Mouse (Mus musculus): ENCODE results near the gene Cct2. TPM values are rescaled to one million over a fixed set of nuclear protein-coding genes. Genes with fewer than 3 reads are reported as not detected.
"Not testable (repeated sequence)": the region's sequence is repeated elsewhere in the genome, so short reads cannot be mapped to it uniquely, and the experiment has no call there.

Gene Cct2
- polyA plus RNA-seq, 1 experiment from 2014 or later: 183 TPM

GRCm38 (mm10) chr10:117031160-117031559 is 32.5 kb downstream of the Cct2 start:
- Histone ChIP-seq H3K27me3 (ENCODE audit: control insufficient read depth, insufficient read depth, low read length) (no peaks in the 10 kb centered on the region), H3K4me3 (ENCODE audit: control insufficient read depth in 1 of 2, insufficient read depth in 1 of 2, low read depth in 1 of 2, low read length in 2 of 2) (no peak overlapping the region), H3K4me1 (ENCODE audit: control insufficient read depth in 2 of 2, insufficient read depth in 2 of 2, low read length in 2 of 2) (no peaks in the 10 kb centered on the region), H3K9ac (ENCODE audit: low read length) (no peak overlapping the region), H3K9me3 (ENCODE audit: control insufficient read depth, low read length) (no peaks in the 10 kb centered on the region), H3K4me2 (ENCODE audit: low read length) (no peak overlapping the region), H3K36me3 (ENCODE audit: control insufficient read depth, insufficient read depth, low read length) (no peaks in the 10 kb centered on the region), H3K27ac (replicated peaks in 1 of 2; ENCODE audit: control insufficient read depth in 1 of 2, insufficient read depth in 1 of 2, low read depth in 2 of 2, low read length in 2 of 2) (no peak overlapping the region)
- 90% methylated on average over 3 of the region's 3 CpGs for WGBS
- no peak for ATAC-seq (ENCODE audit: insufficient number of reproducible peaks, insufficient read depth, low FRiP score, low read depth)

GRCm38 (mm10) chr10:117026176-117026575 is 37.4 kb downstream of the Cct2 start:
- Histone ChIP-seq H3K27me3 (ENCODE audit: control insufficient read depth, insufficient read depth, low read length) (no peaks in the 10 kb centered on the region), H3K4me2 (ENCODE audit: low read length) (no peak overlapping the region), H3K9me3 (ENCODE audit: control insufficient read depth, low read length) (no peaks in the 10 kb centered on the region), H3K4me3 (ENCODE audit: control insufficient read depth in 1 of 2, insufficient read depth in 1 of 2, low read depth in 1 of 2, low read length in 2 of 2) (no peak overlapping the region), H3K9ac (ENCODE audit: low read length) (no peak overlapping the region), H3K4me1 (ENCODE audit: control insufficient read depth in 2 of 2, insufficient read depth in 2 of 2, low read length in 2 of 2) (peaks cover 11 to 19% of the 10 kb centered on the region in 2 experiments), H3K36me3 (ENCODE audit: control insufficient read depth, insufficient read depth, low read length) (no peaks in the 10 kb centered on the region), H3K27ac (replicated peaks in 1 of 2; ENCODE audit: control insufficient read depth in 1 of 2, insufficient read depth in 1 of 2, low read depth in 2 of 2, low read length in 2 of 2) (no peak overlapping the region)
- ATAC-seq (ENCODE audit: insufficient number of reproducible peaks, insufficient read depth, low FRiP score, low read depth): no peak
- WGBS: 83% methylated on average over 8 of the region's 8 CpGs

GRCm38 (mm10) chr10:117025776-117026175 is 37.8 kb downstream of the Cct2 start:
- H3K27me3 ChIP-seq (ENCODE audit: control insufficient read depth, insufficient read depth, low read length); ATAC-seq (ENCODE audit: insufficient number of reproducible peaks, insufficient read depth, low FRiP score, low read depth); H3K4me3 ChIP-seq (ENCODE audit: control insufficient read depth in 1 of 2, insufficient read depth in 1 of 2, low read depth in 1 of 2, low read length in 2 of 2); H3K36me3 ChIP-seq (ENCODE audit: control insufficient read depth, insufficient read depth, low read length); H3K4me2 ChIP-seq (ENCODE audit: low read length); H3K27ac ChIP-seq (replicated peaks in 1 of 2; ENCODE audit: control insufficient read depth in 1 of 2, insufficient read depth in 1 of 2, low read depth in 2 of 2, low read length in 2 of 2); H3K9ac ChIP-seq (ENCODE audit: low read length); H3K9me3 ChIP-seq (ENCODE audit: control insufficient read depth, low read length): not testable (repeated sequence)
- H3K4me1 ChIP-seq (ENCODE audit: control insufficient read depth in 2 of 2, insufficient read depth in 2 of 2, low read length in 2 of 2): peaks cover 14 to 22% of the 10 kb centered on the region in 2 experiments

- 2% methylated on average over 16 of the region's 16 CpGs for WGBS
Measured at GRCm38 (mm10) chr10:117023693-117024092, 39.9 kb downstream of the Cct2 start.

GRCm38 (mm10) chr10:117021020-117021754 is 42.4 kb downstream of the Cct2 start:
- Histone ChIP-seq H3K9me3 (ENCODE audit: control insufficient read depth, low read length) (no peaks in the 10 kb centered on the region), H3K27me3 (ENCODE audit: control insufficient read depth, insufficient read depth, low read length) (no peaks in the 10 kb centered on the region), H3K4me3 (ENCODE audit: control insufficient read depth in 1 of 2, insufficient read depth in 1 of 2, low read depth in 1 of 2, low read length in 2 of 2) (no peak overlapping the region), H3K27ac (replicated peaks in 1 of 2; ENCODE audit: control insufficient read depth in 1 of 2, insufficient read depth in 1 of 2, low read depth in 2 of 2, low read length in 2 of 2) (no peak overlapping the region), H3K9ac (ENCODE audit: low read length) (no peak overlapping the region), H3K4me2 (ENCODE audit: low read length) (no peak overlapping the region), H3K36me3 (ENCODE audit: control insufficient read depth, insufficient read depth, low read length) (no peaks in the 10 kb centered on the region), H3K4me1 (ENCODE audit: control insufficient read depth in 2 of 2, insufficient read depth in 2 of 2, low read length in 2 of 2) (peaks cover 21 to 33% of the 10 kb centered on the region in 2 experiments)
- 43% methylated on average over 21 of the region's 21 CpGs for WGBS
- no peak for ATAC-seq (ENCODE audit: insufficient number of reproducible peaks, insufficient read depth, low FRiP score, low read depth)

More at GRCm38 (mm10) chr10:117023693-117024092, 39.9 kb downstream of the Cct2 start:
- H3K27me3 ChIP-seq (ENCODE audit: control insufficient read depth, insufficient read depth, low read length): no peaks in the 10 kb centered on the region
- H3K4me1 ChIP-seq (ENCODE audit: control insufficient read depth in 2 of 2, insufficient read depth in 2 of 2, low read length in 2 of 2): peaks cover 15 to 26% of the 10 kb centered on the region in 2 experiments
- H3K9ac ChIP-seq (ENCODE audit: low read length): peak overlapping the region; percentile 72
- H3K36me3 ChIP-seq (ENCODE audit: control insufficient read depth, insufficient read depth, low read length): no peaks in the 10 kb centered on the region
- peak; percentile 54 for ATAC-seq (ENCODE audit: insufficient number of reproducible peaks, insufficient read depth, low FRiP score, low read depth)
- peak overlapping the region; percentile 84 for H3K4me2 ChIP-seq (ENCODE audit: low read length)
- H3K27ac ChIP-seq (replicated peaks in 1 of 2; ENCODE audit: control insufficient read depth in 1 of 2, insufficient read depth in 1 of 2, low read depth in 2 of 2, low read length in 2 of 2): peak overlapping the region; percentile 72 to 74
- H3K4me3 ChIP-seq (ENCODE audit: control insufficient read depth in 1 of 2, insufficient read depth in 1 of 2, low read depth in 1 of 2, low read length in 2 of 2): peak overlapping the region; percentile 40 to 44
- H3K9me3 ChIP-seq (ENCODE audit: control insufficient read depth, low read length): no peaks in the 10 kb centered on the region

- Histone ChIP-seq H3K9me3 (ENCODE audit: control insufficient read depth, low read length) (no peaks in the 10 kb centered on the region), H3K27me3 (ENCODE audit: control insufficient read depth, insufficient read depth, low read length) (no peaks in the 10 kb centered on the region), H3K27ac (replicated peaks in 1 of 2; ENCODE audit: control insufficient read depth in 1 of 2, insufficient read depth in 1 of 2, low read depth in 2 of 2, low read length in 2 of 2) (no peak overlapping the region), H3K4me1 (ENCODE audit: control insufficient read depth in 2 of 2, insufficient read depth in 2 of 2, low read length in 2 of 2) (peaks cover 20 to 35% of the 10 kb centered on the region in 2 experiments), H3K4me3 (ENCODE audit: control insufficient read depth in 1 of 2, insufficient read depth in 1 of 2, low read depth in 1 of 2, low read length in 2 of 2) (no peak overlapping the region), H3K4me2 (ENCODE audit: low read length) (no peak overlapping the region), H3K36me3 (ENCODE audit: control insufficient read depth, insufficient read depth, low read length) (no peaks in the 10 kb centered on the region), H3K9ac (ENCODE audit: low read length) (no peak overlapping the region)
- WGBS: 64% methylated on average over 7 of the region's 7 CpGs
- no peak for ATAC-seq (ENCODE audit: insufficient number of reproducible peaks, insufficient read depth, low FRiP score, low read depth)
Measured at GRCm38 (mm10) chr10:117018281-117018840, 45.3 kb downstream of the Cct2 start.

GRCm38 (mm10) chr10:117014565-117014964 is 49.0 kb downstream of the Cct2 start:
- H3K9ac ChIP-seq (ENCODE audit: low read length): no peak overlapping the region
- WGBS: 46% methylated on average over 5 of the region's 5 CpGs
- peak overlapping the region; percentile 29 to 66; a peak in 3 of 4 replicates for H3K27ac ChIP-seq (replicated peaks in 1 of 2; ENCODE audit: control insufficient read depth in 1 of 2, insufficient read depth in 1 of 2, low read depth in 2 of 2, low read length in 2 of 2)
- no peaks in the 10 kb centered on the region for H3K36me3 ChIP-seq (ENCODE audit: control insufficient read depth, insufficient read depth, low read length)
- ATAC-seq (ENCODE audit: insufficient number of reproducible peaks, insufficient read depth, low FRiP score, low read depth): no peak
- H3K4me1 ChIP-seq (ENCODE audit: control insufficient read depth in 2 of 2, insufficient read depth in 2 of 2, low read length in 2 of 2): peaks cover 17 to 25% of the 10 kb centered on the region in 2 experiments
- no peaks in the 10 kb centered on the region for H3K27me3 ChIP-seq (ENCODE audit: control insufficient read depth, insufficient read depth, low read length)
- no peak overlapping the region for H3K4me3 ChIP-seq (ENCODE audit: control insufficient read depth in 1 of 2, insufficient read depth in 1 of 2, low read depth in 1 of 2, low read length in 2 of 2)
- peak overlapping the region; percentile 48 for H3K4me2 ChIP-seq (ENCODE audit: low read length)
- no peaks in the 10 kb centered on the region for H3K9me3 ChIP-seq (ENCODE audit: control insufficient read depth, low read length)
